Mouse (Mus musculus) embryo, embryonic 9.5 days (tissue): Measurements from ENCODE around the gene Rbfox1.

ENCODE experiments used
- DNase-seq: peaks from one replicate; pipeline ENCODE4 v3.0.0-alpha.2; 2017; ENCODE audit errors: extremely low spot score

The Rbfox1 gene

DNA sequence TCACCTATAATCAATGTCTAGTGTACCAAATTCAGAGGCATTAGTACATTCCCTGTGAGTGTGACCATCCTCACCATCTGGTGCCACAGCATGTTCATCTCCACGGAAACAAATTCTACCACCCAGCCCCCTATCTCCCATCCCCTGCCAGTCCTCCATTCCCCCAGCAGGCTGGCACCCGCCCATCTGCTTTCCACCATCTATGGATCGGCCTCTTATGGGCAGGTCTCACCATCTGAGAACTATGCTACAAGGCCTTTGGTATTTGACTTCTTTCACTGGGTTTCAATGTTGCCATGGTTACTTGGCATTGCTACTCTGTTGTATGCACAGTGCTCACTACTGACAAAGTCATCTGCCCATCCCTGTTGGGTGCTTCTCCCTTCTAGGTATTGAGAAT, 1340.8 kb downstream of the Rbfox1 start:
- no peak for DNase-seq

GRCm38 (mm10) chr16:7228246-7228645, 1343.1 kb downstream of the Rbfox1 start:
- DNase-seq: no peak

DNA sequence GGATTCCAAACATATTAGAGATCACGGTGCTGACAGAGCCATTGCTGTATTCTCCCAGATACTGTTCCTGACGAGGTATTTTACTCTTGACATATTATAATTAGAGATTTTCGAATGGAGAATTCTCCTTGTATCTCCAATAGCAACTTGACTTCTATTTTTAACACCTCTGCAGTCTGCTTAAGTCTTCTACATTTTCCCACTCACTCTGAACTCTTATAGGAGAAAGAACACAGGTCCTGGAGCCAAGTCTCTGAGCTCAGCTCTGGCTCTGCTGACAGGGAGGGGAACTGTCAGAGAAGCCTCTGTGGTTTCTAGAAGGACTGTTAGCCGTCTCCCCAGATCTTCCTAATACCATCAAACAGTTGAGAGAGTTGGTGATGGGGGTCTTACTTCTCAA, 1344.1 kb downstream of the Rbfox1 start:
- no peak for DNase-seq

GRCm38 (mm10) chr16:7241627-7242026, 1356.5 kb downstream of the Rbfox1 start:
- no peak for DNase-seq

DNA sequence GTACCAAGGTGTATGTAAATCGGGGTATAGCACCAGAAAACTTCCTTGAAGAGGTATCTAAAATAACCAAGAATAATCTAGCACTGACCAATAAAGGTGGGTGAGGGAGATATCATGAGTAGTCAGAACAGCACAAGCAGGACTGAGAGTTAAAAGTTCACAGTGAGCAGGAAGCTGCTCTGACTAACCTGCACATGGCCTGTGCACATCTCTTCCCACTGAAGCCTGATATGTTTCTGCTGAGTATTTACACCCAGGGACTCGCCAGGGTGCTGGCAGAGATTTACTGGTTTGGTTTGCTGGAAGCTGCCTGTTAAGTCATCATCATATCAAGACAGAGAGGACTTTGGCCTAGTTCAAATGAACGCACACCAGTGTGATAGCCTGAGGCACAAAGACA, 1357.3 kb downstream of the Rbfox1 start:
- DNase-seq: no peak

DNA sequence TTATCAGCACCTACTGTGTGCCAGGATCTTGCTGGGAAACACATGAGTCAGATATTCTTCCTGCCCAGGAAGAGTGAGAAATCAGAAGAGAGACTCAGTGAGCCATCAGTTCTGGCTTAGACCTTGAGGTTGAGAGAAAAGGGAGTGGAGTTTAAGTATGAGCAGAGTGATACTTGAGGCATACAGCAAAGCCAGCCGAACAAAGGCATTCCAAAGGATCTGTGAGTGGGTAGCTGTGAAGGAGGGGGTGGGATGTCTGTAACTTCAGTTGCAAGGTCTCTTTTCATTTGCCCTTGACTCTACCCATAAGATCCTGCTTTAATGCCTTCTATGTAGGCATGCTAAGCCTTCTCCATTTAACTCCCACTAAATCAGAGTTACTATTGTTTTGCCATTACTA, 1359.2 kb downstream of the Rbfox1 start:
- no peak for DNase-seq

DNA sequence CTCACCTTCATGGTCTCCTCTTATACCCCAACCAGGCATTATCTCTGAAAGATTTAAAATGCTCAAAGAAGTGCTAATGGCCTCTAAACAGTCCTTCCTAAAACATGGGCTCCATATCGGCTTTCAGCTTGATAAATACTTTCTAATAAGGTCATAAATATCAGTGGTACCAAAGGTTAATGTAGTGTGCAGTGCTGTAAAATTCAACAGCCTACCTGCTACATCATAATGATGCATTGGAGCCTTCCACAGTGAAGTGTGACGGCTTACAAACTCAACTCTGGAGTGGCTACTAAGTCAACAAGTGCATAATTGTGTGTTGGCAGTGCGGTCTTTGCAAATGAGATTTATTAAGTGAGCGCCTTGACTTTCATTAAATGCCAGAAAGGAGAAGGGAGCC, 1366.5 kb downstream of the Rbfox1 start:
- no peak for DNase-seq

DNA sequence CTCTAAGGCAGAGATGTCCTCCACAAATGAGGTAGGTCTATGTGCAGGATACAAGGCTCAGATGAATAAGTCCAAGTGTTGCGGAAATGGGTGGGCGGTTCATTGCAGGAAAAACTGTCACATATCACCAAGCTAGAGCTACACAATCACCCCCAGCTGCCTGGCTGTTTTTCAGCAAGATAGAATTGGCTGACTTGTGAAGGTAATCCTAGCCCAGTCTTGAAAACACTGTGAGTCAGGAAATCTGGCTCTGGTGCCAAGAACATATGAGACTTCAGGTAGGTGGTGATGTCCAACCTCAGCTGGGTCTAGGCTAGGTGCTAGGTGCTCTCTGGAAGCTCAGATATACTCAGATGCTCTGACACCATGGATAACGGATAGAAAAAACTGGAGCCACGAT, 1372.2 kb downstream of the Rbfox1 start:
- no peak for DNase-seq

GRCm38 (mm10) chr16:7263261-7263660, 1378.1 kb downstream of the Rbfox1 start:
- DNase-seq: no peak

- no peak for DNase-seq
These were observed 1380.6 kb downstream of the Rbfox1 start for GRCm38 (mm10) chr16:7265715-7266114.

- no peak for DNase-seq
These were observed 1390.3 kb downstream of the Rbfox1 start for GRCm38 (mm10) chr16:7275501-7275900.

DNA sequence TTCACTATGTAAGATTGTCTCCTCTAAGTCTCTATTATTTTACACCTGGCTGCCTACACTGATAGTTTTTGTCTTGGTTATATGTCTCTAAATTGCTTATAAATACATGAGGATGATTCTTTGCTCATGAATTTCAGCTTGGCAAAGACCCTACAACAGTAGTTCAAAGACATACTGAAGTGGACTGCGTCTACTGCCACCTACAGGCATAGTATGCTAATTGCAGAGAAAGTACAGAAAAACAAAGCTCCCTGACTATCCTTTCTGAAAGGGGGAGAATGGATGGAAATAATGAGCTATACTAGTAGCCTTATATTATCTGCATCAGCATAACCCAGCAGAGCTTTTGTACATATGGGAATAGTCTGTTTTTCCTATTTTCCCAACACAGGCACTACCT, 1390.7 kb downstream of the Rbfox1 start:
- DNase-seq: no peak

- no peak for DNase-seq
These were observed 1394.4 kb downstream of the Rbfox1 start for GRCm38 (mm10) chr16:7279544-7279943.

DNA sequence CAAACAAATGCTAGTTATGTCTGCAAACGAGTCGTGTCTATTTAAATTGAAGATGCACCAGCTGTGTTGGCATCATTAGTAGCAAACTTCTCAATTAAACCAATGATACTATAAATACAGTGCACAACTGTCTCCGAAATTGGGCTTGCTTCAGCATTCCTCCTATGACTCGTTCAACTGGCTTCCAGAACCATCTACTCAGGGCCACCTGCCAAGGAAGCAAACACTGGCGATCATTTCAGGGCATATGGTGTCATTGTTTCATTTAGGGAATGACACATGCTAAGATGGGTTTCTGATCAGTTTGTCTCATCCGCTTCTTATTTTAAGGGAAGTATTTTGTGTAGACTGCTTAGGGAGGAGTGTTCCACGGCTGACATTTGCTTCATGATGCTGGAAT, 1397.1 kb downstream of the Rbfox1 start:
- DNase-seq: no peak

DNA sequence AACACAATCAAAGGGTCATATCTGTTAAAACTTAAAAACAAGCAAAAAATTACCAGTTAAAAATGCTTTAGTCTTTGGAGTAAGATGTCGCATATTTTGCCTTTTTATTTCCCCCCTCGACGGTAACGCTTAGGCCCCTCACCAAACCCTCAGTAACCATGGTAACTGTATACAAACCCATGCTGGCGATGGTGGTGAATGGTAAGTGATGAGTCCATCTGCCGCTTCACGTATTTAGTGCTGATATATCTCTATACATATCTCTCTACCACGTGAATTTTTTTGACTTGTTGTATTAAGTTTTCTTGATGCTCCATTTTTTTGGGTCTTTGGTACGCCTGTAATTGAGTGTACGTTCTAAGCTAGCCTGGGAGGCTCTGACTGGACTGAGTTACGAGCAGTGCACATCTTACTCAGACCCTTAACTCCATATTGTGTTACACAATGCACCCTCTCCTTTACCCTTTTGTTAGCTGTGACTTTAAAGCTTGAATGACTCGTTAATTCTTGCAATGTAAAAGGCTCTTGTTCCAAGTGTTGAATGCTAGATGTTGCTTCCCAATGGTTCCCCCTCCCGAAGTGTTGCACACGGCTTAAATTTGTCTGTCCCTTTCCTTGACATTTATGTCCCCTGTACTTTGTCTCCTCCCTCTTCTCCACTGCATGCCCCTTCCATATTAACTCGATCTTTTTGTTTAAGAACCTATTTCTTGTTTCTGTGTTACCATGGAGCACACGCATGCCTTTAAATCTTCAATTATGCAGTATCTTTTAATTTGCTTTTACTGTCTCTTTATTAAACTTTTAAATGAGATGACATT, 1408.0 kb downstream of the Rbfox1 start:
- peak; percentile 6 for DNase-seq

GRCm38 (mm10) chr16:7302416-7302815, 1417.3 kb downstream of the Rbfox1 start:
- no peak for DNase-seq

DNA sequence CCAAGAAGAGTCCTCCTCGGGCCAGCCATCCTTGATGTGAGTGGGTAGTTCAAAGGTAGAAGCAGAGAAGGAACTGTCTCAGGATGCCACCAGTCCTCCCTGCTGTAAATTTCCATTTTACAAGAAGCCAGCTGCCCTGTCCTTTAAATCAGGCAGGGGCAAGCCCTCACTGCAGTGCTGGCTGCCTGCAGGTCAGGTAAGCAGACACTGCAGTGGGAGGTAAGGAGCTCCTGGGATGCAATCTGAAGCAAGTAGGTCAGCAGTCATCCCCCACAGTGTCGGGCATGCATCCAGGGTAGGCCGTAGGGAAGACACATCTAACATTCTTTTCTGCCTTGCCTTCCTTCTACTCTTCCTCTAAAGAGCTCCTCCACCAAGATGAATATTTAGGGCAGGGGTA, 1444.0 kb downstream of the Rbfox1 start:
- no peak for DNase-seq

DNA sequence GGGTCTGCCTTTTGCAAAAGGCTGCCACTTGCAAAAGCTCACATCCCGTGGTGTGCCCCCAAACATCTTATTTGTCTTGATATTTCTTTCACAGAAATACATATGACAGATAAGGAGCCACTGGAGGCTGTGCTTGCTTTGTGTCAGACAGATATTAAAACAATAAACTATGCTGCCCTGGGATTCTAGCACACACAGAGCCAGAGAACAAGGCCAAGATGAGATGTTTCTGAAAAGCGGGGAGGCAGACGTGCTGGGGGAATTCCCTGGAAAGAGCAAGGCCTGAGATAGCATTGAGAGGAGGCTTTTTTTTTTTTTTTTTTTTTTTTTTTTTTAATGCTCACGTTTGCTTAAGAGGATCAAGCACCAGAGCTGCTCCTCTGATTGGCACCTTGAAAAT, 1456.0 kb downstream of the Rbfox1 start:
- no peak for DNase-seq

GRCm38 (mm10) chr16:7345298-7345697, 1460.1 kb downstream of the Rbfox1 start:
- DNase-seq: no peak

GRCm38 (mm10) chr16:7346001-7346625, 1461.0 kb downstream of the Rbfox1 start:
- no peak for DNase-seq

- no peak for DNase-seq
These were observed 1462.5 kb downstream of the Rbfox1 start for GRCm38 (mm10) chr16:7347522-7348165.

DNA sequence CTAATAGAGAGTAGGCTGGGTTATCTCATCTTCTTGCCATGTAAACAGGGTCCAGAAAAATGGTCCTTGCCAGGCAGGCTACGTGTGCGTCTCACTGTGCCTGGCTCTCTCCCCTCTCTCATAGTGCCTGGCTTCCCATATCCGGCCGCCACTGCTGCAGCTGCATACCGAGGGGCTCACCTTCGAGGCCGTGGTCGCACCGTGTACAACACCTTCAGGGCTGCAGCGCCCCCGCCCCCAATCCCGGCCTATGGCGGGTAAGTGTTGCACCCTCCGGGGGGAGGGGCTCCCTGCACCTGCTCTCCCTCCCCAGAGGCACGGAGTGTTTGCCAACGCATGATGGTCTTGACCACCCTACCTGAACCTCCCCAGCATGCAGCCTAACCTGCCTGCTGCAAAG, 1467.7 kb downstream of the Rbfox1 start:
- no peak for DNase-seq

- no peak for DNase-seq
These were observed 1469.0 kb downstream of the Rbfox1 start for GRCm38 (mm10) chr16:7354116-7354515.
